Mouse (Mus musculus): ENCODE measurements around the gene Gm3336. TPM values are rescaled to one million over a fixed set of nuclear protein-coding genes. Genes with fewer than 3 reads are reported as not detected.

The Gm3336 gene
- polyA plus RNA-seq, 1 experiment from 2014 or later = not detected

GRCm38 (mm10) chr8:70754043-70754870 is 35.9 kb downstream of the Gm3336 start, which contains the start of gene Rab3a:
Rab3a (plus strand) TSS chr8:70754679.
- 0 out of 2 replicates have a peak, but pooled peaks cover 3% of the 10 kb centered on the region for H3K27me3 ChIP-seq
- H3K4me2 ChIP-seq = peak within 1 kb of the TSS; percentile 79
- H3K9ac ChIP-seq = peak within 1 kb of the TSS; percentile 97
- H3K27ac ChIP-seq (replicated peaks) = peak within 1 kb of the TSS; percentile 97
- H3K9me3 ChIP-seq = no peaks in the 10 kb centered on the region
- WGBS = 8% methylated on average over 37 of the region's 37 CpGs
- H3K4me1 ChIP-seq (replicated peaks) = peaks cover 52% of the 10 kb centered on the region
- ATAC-seq (ENCODE audit: low FRiP score, low read depth) = peak; percentile 97
- H3K36me3 ChIP-seq = peaks cover 17% of the 10 kb centered on the region
- peak within 1 kb of the TSS; percentile 84 for H3K4me3 ChIP-seq

GRCm38 (mm10) chr8:70754871-70755660 is 36.7 kb downstream of the Gm3336 start:
- Histone ChIP-seq H3K9me3 (no peaks in the 10 kb centered on the region), H3K4me2 (peak overlapping the region; percentile 79), H3K4me3 (peak overlapping the region; percentile 84), H3K4me1 (replicated peaks) (peaks cover 60% of the 10 kb centered on the region), H3K27ac (replicated peaks) (peak overlapping the region; percentile 97), H3K36me3 (peaks cover 17% of the 10 kb centered on the region), H3K9ac (peak overlapping the region; percentile 97), H3K27me3 (0 out of 2 replicates have a peak, but pooled peaks cover under 1% of the 10 kb centered on the region)
- peak; percentile 47 for ATAC-seq (ENCODE audit: low FRiP score, low read depth)
- 11% methylated on average over 50 of the region's 50 CpGs for WGBS

DNA sequence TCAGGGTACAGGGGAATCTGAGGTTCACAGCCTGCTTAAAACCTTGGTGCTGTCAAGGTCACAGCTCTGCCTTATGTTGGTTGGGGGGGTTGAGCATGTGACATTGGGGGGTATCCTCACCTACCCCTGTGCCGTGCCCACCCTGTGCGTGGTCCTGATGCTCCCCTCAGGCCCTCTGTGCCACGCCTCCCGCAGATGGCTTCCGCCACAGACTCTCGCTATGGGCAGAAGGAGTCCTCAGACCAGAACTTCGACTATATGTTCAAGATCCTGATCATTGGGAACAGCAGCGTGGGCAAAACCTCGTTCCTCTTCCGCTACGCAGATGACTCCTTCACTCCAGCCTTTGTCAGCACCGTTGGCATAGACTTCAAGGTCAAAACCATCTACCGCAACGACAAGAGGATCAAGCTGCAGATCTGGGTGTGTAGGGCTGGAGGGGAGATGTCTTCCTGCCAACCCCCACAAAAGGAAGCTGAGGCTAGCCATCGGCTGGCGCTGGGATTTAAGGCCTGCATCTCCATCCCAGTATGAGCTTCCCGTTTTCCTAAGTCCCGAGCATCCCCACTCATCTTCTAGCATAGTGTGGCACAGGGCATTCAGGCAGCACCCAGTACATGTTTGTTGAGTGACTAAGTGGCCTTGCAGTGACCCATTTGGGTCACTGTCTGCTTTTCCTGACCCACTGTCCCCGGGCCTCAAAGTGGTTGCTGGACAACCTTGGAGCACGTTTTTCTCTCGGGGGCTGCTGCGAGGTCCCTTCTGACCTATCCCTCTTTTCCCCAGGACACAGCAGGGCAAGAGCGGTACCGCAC is 37.5 kb downstream of the Gm3336 start:
- 80% methylated on average over 24 of the region's 24 CpGs for WGBS
- H3K27ac ChIP-seq (replicated peaks) = peak overlapping the region; percentile 97
- H3K4me2 ChIP-seq = peak overlapping the region; percentile 79
- no peak for ATAC-seq (ENCODE audit: low FRiP score, low read depth)
- H3K36me3 ChIP-seq = peaks cover 17% of the 10 kb centered on the region
- H3K4me1 ChIP-seq (replicated peaks) = peaks cover 65% of the 10 kb centered on the region
- H3K9me3 ChIP-seq = no peaks in the 10 kb centered on the region
- peak overlapping the region; percentile 84 for H3K4me3 ChIP-seq
- H3K27me3 ChIP-seq = no peaks in the 10 kb centered on the region
- peak overlapping the region; percentile 97 for H3K9ac ChIP-seq

GRCm38 (mm10) chr8:70756476-70757040 is 38.2 kb downstream of the Gm3336 start:
- H3K27me3 ChIP-seq = no peaks in the 10 kb centered on the region
- WGBS = 90% methylated on average over 6 of the region's 6 CpGs
- no peak overlapping the region for H3K4me2 ChIP-seq
- no peak for ATAC-seq (ENCODE audit: low FRiP score, low read depth)
- H3K4me1 ChIP-seq (replicated peaks) = peaks cover 68% of the 10 kb centered on the region
- no peaks in the 10 kb centered on the region for H3K9me3 ChIP-seq
- no peak overlapping the region for H3K27ac ChIP-seq (replicated peaks)
- no peak overlapping the region for H3K9ac ChIP-seq
- no peak overlapping the region for H3K4me3 ChIP-seq
- peaks cover 17% of the 10 kb centered on the region for H3K36me3 ChIP-seq

DNA sequence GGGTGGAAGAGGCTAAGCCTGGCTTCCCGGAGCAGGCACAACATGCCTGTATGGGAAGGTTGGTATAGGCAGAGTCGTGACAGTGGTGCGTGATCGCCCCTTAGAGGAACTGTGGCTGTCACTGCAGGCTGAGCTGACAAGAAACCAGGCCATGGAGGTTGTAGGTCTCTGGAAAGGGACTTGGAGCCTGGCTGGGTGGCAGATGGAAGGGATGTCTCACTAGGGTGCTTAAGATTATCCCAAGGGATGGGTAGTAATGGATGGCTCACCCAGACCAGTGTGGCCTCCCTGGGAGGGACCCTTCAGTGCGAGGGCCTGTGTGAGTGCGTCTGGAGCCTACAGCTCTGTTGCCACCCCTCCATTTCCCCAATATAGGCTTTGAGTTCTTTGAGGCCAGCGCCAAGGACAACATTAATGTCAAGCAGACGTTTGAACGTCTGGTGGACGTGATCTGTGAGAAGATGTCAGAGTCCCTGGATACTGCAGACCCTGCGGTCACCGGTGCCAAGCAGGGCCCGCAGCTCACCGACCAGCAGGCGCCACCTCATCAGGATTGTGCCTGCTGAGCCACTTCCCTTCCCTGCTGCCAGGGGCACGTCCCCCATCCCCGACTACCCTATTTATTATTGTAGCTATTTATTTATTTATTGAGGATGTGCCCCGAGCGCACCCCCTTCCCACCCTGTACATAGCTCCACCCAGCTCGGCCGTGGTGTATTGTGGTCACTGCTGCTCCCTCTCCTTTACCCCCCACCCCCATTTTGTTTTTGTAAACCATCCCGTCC is 39.4 kb downstream of the Gm3336 start:
- Histone ChIP-seq H3K27me3 (no peaks in the 10 kb centered on the region), H3K36me3 (peaks cover 17% of the 10 kb centered on the region), H3K27ac (replicated peaks) (peak overlapping the region; percentile 42), H3K9ac (no peak overlapping the region), H3K4me1 (replicated peaks) (peaks cover 68% of the 10 kb centered on the region), H3K4me3 (no peak overlapping the region), H3K9me3 (no peaks in the 10 kb centered on the region), H3K4me2 (no peak overlapping the region)
- 53% methylated on average over 22 of the region's 22 CpGs for WGBS
- no peak for ATAC-seq (ENCODE audit: low FRiP score, low read depth)

DNA sequence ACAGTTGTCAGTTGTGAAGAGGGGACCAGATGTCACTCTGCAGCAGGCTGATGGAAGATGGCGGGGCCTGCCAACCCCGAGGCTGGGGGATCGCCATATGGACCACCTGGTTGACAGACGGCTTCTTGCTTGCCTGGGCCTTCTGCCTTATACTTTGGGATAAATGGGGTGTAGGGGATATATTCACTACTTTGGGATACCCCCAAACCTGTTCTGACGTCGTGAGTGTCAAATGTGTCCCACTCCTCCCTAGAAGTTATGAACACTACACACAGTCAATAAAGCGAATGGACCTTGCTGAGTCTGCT is 39.9 kb downstream of the Gm3336 start:
- no peak overlapping the region for H3K9ac ChIP-seq
- H3K36me3 ChIP-seq = peaks cover 17% of the 10 kb centered on the region
- H3K27ac ChIP-seq (replicated peaks) = peak overlapping the region; percentile 42
- no peaks in the 10 kb centered on the region for H3K9me3 ChIP-seq
- H3K4me3 ChIP-seq = no peak overlapping the region
- 70% methylated on average over 7 of the region's 7 CpGs for WGBS
- peaks cover 68% of the 10 kb centered on the region for H3K4me1 ChIP-seq (replicated peaks)
- ATAC-seq (ENCODE audit: low FRiP score, low read depth) = no peak
- H3K4me2 ChIP-seq = no peak overlapping the region
- no peaks in the 10 kb centered on the region for H3K27me3 ChIP-seq

- Histone ChIP-seq H3K4me1 (replicated peaks) (peaks cover 63% of the 10 kb centered on the region), H3K4me3 (no peak overlapping the region), H3K4me2 (peak overlapping the region; percentile 95), H3K9me3 (no peaks in the 10 kb centered on the region), H3K27me3 (no peaks in the 10 kb centered on the region), H3K36me3 (peaks cover 17% of the 10 kb centered on the region), H3K27ac (replicated peaks) (peak overlapping the region; percentile 42; the same call in 1 of the 2 replicates), H3K9ac (0 out of 2 replicates have a peak overlapping the region, but pooled peaks have one; percentile 75)
- ATAC-seq (ENCODE audit: low FRiP score, low read depth) = no peak
- WGBS = 63% methylated on average over 19 of the region's 19 CpGs
These were observed 40.5 kb downstream of the Gm3336 start for GRCm38 (mm10) chr8:70758616-70759561.

DNA sequence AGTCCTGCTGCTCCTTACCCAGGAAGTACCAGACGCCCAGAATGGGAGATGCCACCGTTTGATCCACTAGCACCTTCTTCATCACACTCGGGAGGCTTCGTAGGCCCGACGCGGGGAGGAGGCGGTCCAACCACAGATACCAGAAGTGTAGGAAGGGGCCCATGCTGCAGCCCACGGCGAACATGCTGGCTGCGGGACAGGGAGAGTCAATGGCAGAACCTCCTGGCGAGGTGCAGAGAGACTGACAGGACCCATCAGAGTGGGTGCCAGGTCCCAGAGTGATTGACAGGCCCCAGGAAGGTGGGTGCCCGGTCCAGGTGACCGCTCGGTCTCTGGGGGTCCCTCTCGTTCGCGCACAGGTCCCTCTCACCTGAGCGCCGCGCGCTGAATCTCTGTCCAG is 42.0 kb downstream of the Gm3336 start:
- H3K9me3 ChIP-seq = no peaks in the 10 kb centered on the region
- H3K9ac ChIP-seq = peak overlapping the region; percentile 75
- WGBS = under 1% methylated on average over 22 of the region's 22 CpGs
- H3K36me3 ChIP-seq = peaks cover 17% of the 10 kb centered on the region
- ATAC-seq (ENCODE audit: low FRiP score, low read depth) = no peak; the same call in 1 of the 2 replicates
- H3K27me3 ChIP-seq = no peaks in the 10 kb centered on the region
- peaks cover 55% of the 10 kb centered on the region for H3K4me1 ChIP-seq (replicated peaks)
- H3K27ac ChIP-seq (replicated peaks) = peak overlapping the region; percentile 81
- peak overlapping the region; percentile 67 for H3K4me3 ChIP-seq
- H3K4me2 ChIP-seq = peak overlapping the region; percentile 95

DNA sequence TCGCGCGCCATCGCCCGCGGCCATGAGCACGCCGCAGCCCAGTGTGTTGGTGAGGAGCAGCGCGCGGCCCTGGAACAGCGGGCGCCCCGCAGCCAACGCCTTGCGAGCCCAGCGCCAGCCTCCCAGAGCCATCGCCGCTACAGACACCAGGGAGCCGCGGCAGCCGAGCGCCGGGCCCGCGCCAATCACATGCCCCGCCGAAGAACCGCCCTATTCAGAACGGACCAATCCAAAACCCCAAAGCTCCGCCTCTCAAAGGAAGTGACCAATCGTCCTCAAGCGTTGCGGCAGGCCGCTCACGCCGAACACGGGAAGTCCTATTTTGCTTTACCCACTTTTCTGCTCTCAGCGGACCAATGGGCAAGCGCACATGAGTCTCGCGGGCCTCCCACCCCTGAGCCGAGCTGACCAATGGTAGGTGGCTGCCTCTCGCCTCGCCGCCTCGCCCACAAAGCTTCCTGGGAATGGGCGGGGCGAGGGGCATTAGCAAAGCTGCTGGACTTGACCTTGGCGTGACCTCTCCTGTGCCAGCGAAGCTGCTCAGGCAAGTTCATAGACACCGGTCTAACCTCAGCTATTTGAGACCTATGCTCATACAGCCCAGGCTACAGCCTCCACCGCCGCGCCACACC is 42.5 kb downstream of the Gm3336 start, which contains the start of gene Mpv17l2:
TSS of gene Mpv17l2 (minus strand) at position 172 of the 632 bp plus-strand sequence.
- peak; percentile 96 for ATAC-seq (ENCODE audit: low FRiP score, low read depth)
- Histone ChIP-seq H3K4me3 (peak within 1 kb of the TSS; percentile 67), H3K9ac (peak within 1 kb of the TSS; percentile 75), H3K27ac (replicated peaks) (peak within 1 kb of the TSS; percentile 81), H3K36me3 (peaks cover 17% of the 10 kb centered on the region), H3K9me3 (no peaks in the 10 kb centered on the region), H3K4me2 (peak within 1 kb of the TSS; percentile 95), H3K4me1 (replicated peaks) (peaks cover 53% of the 10 kb centered on the region), H3K27me3 (no peaks in the 10 kb centered on the region)
- WGBS = under 1% methylated on average over 55 of the region's 55 CpGs

All from hindbrain, embryonic 15.5 days (tissue).